Mouse (Mus musculus) kidney, adult 10 weeks (tissue): Measurements from ENCODE around the gene Ankrd22. TPM values are rescaled to one million over a fixed set of nuclear protein-coding genes. Genes with fewer than 3 reads are reported as not detected.

ENCODE experiments used
- polyA plus RNA-seq: library from polyadenylated mRNA; stranded (reverse); fragments of 350-450 nt; fragmentation: Illumina TruSeq; extraction: RNeasy Lipid Tissue Mini Kit (QIAGEN cat#74804); gene quantifications from one replicate; pipeline ENCODE4 v1.2.3, GENCODE M21; 2014; ENCODE audit warnings: low read depth, low replicate concordance

Gene Ankrd22
- not detected for polyA plus RNA-seq

GRCm38 (mm10) chr19:34165891-34166290 is at the start of gene Ankrd22:
Gene Ankrd22, minus strand, starts transcription at chr19:34166053.

GRCm38 (mm10) chr19:34192008-34192963 is 26.4 kb upstream of the Ankrd22 start, which contains the start of gene Stambpl1:
Gene Stambpl1, plus strand, starts transcription at chr19:34192229.

GRCm38 (mm10) chr19:34100633-34101032 is 65.2 kb downstream of the Ankrd22 start, which contains the start of gene Lipm:
Gene Lipm, plus strand, starts transcription at chr19:34100933.

Other genes with a start within 250 kb of the Ankrd22 start
- gene Lipf, start 204.9 kb downstream of the Ankrd22 start, polyA plus RNA-seq, result not detected
- not detected for gene Lipk, start 157.8 kb downstream of the Ankrd22 start, polyA plus RNA-seq
- not detected for gene Lipn, start 98.7 kb downstream of the Ankrd22 start, polyA plus RNA-seq
- not detected for gene Lipm, start 65.1 kb downstream of the Ankrd22 start, polyA plus RNA-seq
- 3.5 TPM for gene Stambpl1, start 26.2 kb upstream of the Ankrd22 start, polyA plus RNA-seq
- 9.9 TPM for gene Acta2, start 89.5 kb upstream of the Ankrd22 start, polyA plus RNA-seq
- 27.9 TPM for gene Fas, start 124.6 kb upstream of the Ankrd22 start, polyA plus RNA-seq